Mouse (Mus musculus) layer of hippocampus, postnatal 25 days (tissue): ENCODE results near the gene Fblim1. TPM values are rescaled to one million over a fixed set of nuclear protein-coding genes. Genes with fewer than 3 reads are reported as not detected.
"Not testable (repeated sequence)": the region's sequence is repeated elsewhere in the genome, so short reads cannot be mapped to it uniquely, and the experiment has no call there.

Experiments
- DNase-seq, 2 experiments: peaks; one replicate each; pipeline ENCODE4 v3.0.0; 2022; ENCODE audit warnings: mixed read lengths in 2 of 2, low spot score in 1 of 2; ENCODE audit errors: extremely low spot score in 1 of 2
- total RNA-seq, 2 experiments: library from RNA; stranded (reverse); gene quantifications; 2 replicates each; pipeline ENCODE4 v1.2.3; 2021

The Fblim1 gene
- total RNA-seq, 2 experiments from 2014 or later = 1.3 to 1.5 TPM

- no peak for DNase-seq
Observed at GRCm38 (mm10) chr4:141571337-141571739, 34.6 kb downstream of the Fblim1 start.

GRCm38 (mm10) chr4:141570821-141571220 lies 35.1 kb downstream of the Fblim1 start:
- DNase-seq = no peak

GRCm38 (mm10) chr4:141570004-141570403 lies 35.9 kb downstream of the Fblim1 start:
- no peak for DNase-seq

GRCm38 (mm10) chr4:141568966-141569365 lies 36.9 kb downstream of the Fblim1 start:
- DNase-seq = no peak

GRCm38 (mm10) chr4:141567174-141567573 lies 38.7 kb downstream of the Fblim1 start:
- DNase-seq = not testable (repeated sequence)

GRCm38 (mm10) chr4:141566187-141566586 lies 39.7 kb downstream of the Fblim1 start:
- DNase-seq = no peak

GRCm38 (mm10) chr4:141565325-141565724 lies 40.6 kb downstream of the Fblim1 start:
- DNase-seq = no peak

GRCm38 (mm10) chr4:141564660-141565059 lies 41.2 kb downstream of the Fblim1 start:
- no peak for DNase-seq

- DNase-seq = no peak
Observed at GRCm38 (mm10) chr4:141564209-141564608, 41.7 kb downstream of the Fblim1 start.

- DNase-seq = no peak
Observed at GRCm38 (mm10) chr4:141562281-141562680, 43.6 kb downstream of the Fblim1 start.

GRCm38 (mm10) chr4:141561331-141561919 lies 44.5 kb downstream of the Fblim1 start:
- not testable (repeated sequence) for DNase-seq

- DNase-seq = peak; percentile 51 to 83
Observed at GRCm38 (mm10) chr4:141559898-141560263, 46.0 kb downstream of the Fblim1 start.

GRCm38 (mm10) chr4:141559131-141559897 lies 46.6 kb downstream of the Fblim1 start:
- peak; percentile 39 to 56 for DNase-seq

GRCm38 (mm10) chr4:141558658-141559057 lies 47.2 kb downstream of the Fblim1 start:
- peak; percentile 10 to 15 for DNase-seq

GRCm38 (mm10) chr4:141556163-141556562 lies 49.7 kb downstream of the Fblim1 start:
- DNase-seq = not testable (repeated sequence)

- DNase-seq = not testable (repeated sequence)
Observed at GRCm38 (mm10) chr4:141554255-141554865, 51.5 kb downstream of the Fblim1 start.

GRCm38 (mm10) chr4:141552484-141552883 lies 53.4 kb downstream of the Fblim1 start:
- no peak for DNase-seq

GRCm38 (mm10) chr4:141547299-141547698 lies 58.6 kb downstream of the Fblim1 start:
- no peak for DNase-seq

- DNase-seq = peak; percentile 69 to 74
Observed at GRCm38 (mm10) chr4:141546334-141547200, 59.3 kb downstream of the Fblim1 start.

GRCm38 (mm10) chr4:141545743-141546333 lies 60.1 kb downstream of the Fblim1 start:
- DNase-seq = peak; percentile 96 to 98
